Mouse (Mus musculus) spleen, adult 12 weeks (tissue): ENCODE results near the gene Isg20l2.

Experiments used
- DNase-seq: peaks from one replicate; pipeline ENCODE4 v3.0.0; 2022; ENCODE audit warnings: low spot score

Gene Isg20l2

DNA sequence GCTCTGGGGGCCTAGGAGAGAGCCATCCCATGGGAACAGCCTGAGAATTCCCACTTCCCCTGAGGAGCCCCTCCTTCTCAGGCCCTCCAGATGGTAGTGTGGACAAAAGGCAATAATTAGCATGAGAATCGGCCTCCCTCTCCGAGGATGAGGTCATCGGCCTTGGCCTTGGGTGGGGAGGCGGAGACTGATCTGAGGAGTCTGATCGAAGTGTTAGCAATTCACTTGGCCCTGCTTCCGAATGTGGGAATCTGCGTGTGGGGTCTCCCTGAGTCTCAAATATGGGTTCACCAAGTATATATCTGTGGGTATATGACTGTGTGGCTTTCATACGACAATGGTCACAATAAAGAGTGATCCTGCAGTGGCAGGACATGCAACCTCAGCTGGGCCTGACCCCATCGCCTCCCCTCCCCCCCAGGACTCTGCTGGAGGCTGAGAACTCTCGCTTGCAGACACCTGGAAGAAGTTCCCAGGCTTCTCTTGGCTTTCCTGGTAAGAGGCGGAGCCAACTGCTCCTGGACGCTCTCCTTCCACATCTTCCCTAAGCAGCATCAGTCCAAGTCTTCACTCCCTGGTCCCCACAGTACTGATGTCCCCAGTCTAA is 44.4 kb downstream of the Isg20l2 start:
- no peak for DNase-seq

DNA sequence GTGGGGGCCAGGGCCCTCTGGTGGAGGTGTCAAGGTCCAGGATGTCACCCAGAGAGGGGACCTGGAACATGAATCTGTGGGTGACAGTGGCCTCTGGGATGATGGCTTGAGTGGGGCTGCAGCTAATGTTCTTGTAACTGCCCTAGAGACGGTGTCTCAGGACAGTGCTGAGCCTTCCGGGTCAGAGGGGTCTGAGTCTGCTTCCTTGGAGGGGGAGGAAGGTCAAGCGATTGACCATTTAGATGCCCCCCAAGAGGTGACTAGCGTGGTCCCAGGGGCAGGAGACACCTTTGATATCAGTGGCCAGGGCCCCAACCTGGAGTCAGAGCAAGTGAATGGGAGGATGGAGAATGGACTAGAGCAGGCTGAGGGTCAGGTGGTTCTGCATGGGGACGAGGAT is 49.4 kb downstream of the Isg20l2 start:
- no peak for DNase-seq

DNA sequence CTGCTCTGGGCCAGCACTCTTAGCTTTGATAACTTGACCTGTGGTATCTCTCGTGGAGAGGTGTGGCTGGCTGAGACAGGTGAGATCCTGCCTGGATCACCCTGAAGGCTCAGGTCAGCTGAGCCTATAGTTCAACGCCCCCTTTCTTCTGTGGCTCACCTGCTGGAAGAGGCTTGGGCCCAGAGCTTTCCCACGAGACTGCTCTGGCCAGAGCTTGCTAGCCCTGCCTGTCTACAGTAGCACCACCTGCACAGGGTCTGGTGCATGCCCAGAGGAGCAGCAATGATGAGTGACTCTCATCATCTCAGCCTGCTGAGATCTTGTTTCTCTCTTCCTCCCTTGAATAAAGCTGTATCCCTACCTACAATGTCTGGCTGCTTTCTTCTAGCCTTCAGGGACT is 50.0 kb downstream of the Isg20l2 start:
- DNase-seq = no peak

DNA sequence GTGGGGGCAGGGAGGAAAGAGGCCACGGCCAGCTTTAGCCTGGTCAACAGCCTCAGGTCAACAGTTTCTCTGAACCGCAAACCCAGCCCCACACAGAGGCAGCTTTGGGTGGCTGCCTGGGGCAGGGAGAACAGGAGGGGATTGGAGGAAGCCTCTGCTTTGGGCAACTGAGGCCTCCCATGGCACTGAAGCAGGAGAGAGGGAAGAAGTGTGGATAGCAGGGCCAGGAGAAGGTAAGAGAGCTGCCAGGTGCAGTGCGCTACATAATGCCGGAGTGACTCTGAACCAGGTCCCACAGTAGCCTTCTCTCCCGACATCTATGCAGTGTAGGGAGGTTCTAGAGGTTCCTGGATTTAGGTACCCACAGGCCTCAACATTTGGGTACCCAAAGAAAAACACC is 50.6 kb downstream of the Isg20l2 start:
- DNase-seq = no peak

DNA sequence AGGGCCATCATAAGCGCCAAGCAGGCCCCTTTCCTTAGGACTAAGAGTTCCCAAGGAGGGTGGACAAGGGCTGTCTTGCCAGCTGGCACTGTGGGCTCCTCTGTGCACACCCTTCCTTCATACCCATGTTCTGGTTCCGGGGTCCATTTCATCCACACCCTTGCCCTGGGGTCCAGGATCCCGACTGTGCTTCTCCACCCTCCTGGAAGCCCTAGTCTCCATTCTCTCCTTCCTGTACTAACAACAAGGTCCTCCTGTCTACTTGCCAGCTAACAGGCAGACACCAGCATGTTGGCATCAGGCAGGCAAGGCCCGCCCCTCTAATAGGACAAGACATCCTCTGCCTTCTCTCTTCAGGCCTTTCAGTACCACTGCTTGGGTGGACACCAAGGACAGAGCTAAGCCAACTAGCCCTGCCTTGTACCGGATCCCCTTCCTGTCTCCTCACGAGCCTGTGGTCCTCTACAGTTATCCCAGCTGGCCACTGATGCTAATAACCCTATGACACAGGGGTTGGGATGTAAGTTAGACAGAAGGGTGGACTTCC is 51.2 kb downstream of the Isg20l2 start:
- no peak for DNase-seq

DNA sequence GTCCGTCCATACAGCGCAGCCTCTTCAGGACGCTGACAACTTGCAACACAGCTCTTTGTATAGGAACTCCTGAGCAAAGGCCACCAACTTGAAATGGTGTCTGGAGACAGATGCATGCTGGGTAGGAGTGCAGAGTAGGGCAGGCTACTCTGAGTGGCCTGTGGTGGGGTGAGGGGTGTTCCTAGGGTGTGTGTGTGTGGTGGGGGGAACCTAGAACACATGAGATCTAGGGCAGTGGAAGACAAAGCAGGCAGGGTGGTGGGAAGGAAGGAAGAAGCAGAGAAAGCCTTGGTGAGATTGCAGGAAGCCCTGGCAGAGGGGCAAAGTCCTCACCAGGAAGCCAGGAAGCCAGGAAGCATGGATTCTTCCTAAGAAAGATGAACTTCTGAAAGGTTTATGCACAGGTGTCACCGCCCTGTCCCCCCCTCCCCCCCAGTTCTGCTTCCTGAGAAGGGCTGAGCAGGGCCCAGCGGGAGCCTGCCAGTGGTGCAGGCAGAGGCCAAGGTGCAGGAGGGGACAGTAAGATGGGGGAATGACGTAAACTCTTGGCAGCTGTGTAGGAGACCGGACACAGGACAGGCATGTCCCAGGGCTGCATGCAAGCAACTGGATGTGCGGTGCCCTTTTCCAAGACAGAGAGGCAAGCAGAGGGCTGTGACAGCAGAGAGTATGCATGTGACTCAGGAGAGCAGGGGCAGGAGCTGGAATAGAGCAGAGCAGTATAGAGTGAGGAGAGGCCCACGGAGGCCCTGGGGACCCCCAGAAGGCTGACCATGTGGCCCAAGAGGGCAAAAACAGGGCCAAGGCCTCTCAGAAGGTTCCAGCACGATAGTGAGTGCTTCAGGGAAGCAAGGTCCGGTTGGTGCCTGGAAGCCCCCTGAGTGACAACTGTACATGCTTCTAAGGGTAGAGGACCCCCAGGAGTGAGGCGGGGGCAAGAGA is 52.1 kb downstream of the Isg20l2 start:
- DNase-seq = no peak

DNA sequence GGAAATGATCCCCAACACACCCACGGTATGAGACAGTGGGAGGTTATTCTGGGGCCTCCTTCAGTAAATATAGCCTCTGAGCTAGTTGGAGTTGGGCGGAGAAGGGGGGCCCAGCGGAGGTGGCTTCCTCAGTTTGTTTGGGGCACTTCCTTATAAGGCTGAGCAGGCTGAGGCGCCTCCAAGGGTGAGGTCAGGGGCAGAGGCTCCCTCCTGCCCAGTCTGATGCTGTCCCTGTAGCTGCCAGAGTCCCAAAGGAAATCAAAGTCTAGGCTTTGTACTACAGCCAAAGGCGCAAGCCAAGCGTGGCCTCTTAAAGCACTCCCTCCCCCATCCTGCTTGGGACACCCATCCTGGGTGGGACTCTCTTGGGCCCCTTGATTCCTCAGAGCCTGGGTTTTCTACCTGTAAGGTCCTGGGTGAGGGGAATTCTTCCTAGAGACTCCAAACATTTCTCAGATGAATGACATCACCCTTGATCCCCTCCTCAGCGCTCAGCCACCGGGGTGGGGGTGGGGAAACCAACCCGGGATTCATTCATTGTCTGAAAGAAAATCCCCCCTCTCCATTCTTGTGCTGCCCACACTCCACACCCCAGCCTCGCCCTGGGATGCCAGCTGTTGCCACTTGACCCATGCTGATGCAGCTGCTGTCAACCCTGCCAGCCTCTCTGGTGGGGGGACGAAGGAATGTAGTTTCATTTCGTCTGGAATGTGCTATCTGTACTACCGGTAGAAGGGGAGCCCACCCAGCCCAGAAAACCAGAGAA is 52.9 kb downstream of the Isg20l2 start:
- no peak for DNase-seq

DNA sequence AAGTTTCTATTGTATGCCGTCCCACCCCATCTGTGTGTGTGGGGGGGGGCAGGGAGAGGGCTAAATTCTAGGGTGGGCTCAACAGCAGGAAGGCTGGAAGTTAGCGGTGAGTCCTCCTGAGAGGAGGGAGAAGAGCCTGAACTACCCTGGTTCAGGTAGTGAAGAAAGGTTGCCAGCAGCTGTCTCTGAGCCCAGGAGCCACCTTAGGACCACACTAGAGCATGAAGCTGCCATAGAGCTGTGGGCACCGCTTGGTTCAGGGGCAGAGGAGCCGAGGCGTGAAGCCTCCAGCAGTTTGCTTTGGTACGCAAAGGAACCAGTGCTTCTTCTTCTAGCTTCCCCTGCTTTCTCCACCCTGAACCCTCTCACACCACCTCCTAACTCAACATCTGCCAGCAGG is 53.5 kb downstream of the Isg20l2 start:
- no peak for DNase-seq

DNA sequence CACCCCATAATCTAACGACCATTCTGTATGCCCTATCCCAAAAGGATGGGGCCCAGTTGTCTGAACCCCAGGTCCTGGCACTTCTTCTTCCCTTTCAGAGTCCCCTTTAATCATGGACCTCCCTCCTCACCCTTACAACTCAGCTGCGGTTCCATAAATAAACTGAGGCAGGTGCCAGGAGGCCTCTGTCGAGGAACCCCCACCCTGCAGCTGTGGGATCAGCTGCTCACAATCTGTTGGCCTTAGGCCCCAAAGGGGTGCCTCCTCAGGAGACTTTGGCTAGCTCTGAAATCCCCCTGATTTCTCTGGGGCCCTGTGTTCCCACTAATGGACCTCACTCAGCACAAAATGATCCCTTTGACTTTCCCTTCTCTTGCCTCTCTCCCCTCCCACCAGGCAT is 54.0 kb downstream of the Isg20l2 start:
- DNase-seq = no peak

DNA sequence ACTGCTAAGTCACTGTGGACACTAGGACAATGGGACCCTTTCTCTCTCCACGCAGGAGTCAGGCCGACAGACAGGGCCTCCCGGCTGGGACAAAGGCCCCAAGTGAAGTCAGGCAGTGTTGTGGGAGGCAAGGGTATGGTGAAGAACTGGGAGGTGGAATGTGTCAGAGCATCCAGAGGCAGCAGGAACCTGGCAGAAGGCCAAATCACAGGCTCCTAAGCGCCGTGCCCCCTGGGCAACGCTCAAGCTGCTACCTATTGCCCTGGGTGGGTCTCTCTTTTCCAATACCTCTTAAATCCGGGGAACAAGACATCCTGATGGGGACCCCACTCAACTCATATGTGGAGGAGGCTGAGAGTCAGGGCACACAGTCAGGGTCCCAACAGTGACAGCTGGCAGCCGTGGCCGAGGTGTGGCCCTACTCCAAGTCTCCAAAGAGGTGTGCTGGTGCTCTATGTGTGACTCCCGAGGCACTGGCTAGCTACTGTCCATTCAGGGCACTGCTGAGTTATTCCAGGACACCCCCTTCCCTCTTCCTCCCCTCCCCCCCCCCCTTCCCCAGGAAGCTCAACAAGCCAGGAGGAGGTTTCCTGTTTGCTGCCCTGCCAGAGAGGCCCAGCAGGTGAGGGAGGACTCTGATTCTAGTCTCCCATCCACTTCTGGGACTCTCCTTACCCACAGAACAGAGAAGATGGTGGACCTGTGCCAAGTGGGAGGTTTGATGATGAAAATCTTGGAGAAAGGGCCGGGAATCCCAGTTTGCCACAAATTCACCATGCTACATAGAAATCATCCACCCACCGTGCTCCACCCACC is 55.6 kb downstream of the Isg20l2 start:
- DNase-seq = no peak

DNA sequence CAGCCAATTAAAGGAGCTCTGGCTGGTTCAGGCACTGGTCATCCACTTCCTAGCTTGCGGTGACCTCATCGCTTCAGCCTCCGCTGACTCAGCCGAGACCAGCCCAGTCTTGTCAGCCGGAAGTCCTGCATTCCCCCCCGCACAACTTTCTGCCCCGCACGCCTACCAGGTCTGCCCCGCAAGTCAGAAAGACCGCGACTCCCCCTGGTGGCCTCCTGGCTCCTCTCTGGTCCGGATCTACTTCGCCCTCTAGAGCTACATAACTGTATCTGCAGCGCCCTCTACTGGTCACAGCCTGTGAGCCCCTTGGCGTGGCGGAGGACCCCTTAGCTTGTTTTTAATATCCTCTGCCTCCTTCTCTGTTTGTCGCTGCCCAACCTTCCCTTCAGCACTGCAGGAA is 56.8 kb downstream of the Isg20l2 start:
- peak; percentile 69 for DNase-seq

DNA sequence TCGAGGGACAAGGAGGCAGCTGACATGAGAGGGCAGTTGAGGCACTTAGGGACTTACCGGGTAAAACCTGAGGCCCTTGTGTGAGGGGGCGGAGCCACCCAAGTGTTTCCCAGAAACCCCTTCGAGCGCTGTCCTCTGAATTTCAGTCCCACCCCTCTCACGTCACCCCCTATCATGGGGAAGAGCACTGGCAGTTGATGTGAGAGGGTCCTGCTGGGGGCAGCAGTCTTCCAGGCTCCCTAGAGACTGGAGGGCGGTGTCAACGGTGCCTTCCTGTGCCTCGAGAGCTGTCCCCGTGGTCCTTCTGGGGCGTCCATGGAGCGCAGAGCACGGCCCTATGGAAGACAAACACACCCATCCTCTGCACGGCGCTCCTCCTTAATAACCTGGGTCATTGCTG is 57.5 kb downstream of the Isg20l2 start:
- DNase-seq = no peak

DNA sequence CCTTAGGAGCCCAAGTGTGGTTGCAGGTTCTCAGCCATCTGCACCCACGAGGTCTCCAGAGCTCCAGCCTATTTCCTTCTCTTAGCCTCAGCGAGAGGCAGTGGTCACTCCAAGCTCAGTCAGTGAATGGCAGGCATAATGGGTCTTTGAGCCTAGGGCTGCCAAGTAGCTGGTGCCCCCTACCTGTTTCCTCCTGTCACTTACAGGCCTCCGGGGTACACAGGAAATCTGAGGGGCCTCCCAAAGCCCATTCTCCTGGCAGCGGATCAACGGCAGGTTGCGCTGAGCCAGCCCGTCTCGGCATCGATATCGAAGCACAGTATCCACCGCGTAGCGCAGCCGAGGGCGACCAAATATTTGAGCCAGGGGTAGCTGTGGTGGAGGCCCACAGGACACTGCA is 58.0 kb downstream of the Isg20l2 start:
- DNase-seq = no peak

DNA sequence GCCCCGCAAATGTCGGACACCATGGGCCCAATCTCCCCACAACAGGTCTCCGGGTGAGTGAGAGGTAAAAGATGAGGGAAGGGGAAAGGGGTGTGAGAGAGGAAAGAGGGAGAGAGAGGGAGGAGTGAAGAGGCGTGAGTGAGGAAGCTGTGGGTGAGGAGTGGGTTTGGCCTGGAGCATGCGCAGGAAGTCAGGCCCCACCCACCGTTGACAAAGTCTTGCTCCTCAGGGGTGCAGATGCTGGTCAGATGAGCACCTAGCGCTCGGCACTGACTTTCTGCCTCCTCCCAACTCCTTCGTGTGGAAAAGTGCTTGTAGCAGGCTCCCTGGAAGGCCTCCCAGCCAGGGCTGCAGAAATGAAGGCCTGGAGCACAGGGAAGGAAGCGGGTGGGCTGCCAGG is 59.8 kb downstream of the Isg20l2 start:
- DNase-seq = no peak
